Mouse (Mus musculus) hindbrain, embryonic 15.5 days (tissue): Measurements from ENCODE around the gene Hdac4. TPM values are rescaled to one million over a fixed set of nuclear protein-coding genes. Genes with fewer than 3 reads are reported as not detected.

ENCODE experiments used
- ATAC-seq: fragments of 200-750 bp; cut with Nextera tagmentation; 2 replicates; pipeline ENCODE4 v1.8.0; 2017; ENCODE audit warnings: low read depth, moderate number of reproducible peaks, moderate TSS enrichment; ENCODE audit not compliant: low FRiP score
- H3K27ac ChIP-seq: fragments of 300-500 bp; sonication (generic); replicated peaks from 2 replicates; pipeline ENCODE4 v1.5.1; 2015; ENCODE audit warnings: mild to moderate bottlenecking, inconsistent platforms
- H3K27me3 ChIP-seq: fragments of 300-500 bp; sonication (generic); 2 replicates; pipeline ENCODE4 v1.6.1; 2015; ENCODE audit warnings: control low read depth, inconsistent platforms
- H3K36me3 ChIP-seq: fragments of 300-500 bp; sonication (generic); 2 replicates; pipeline ENCODE4 v1.6.1; 2015; ENCODE audit warnings: control low read depth, inconsistent platforms
- H3K4me1 ChIP-seq: fragments of 300-500 bp; sonication (generic); replicated peaks from 2 replicates; pipeline ENCODE4 v1.6.1; 2015; ENCODE audit warnings: control low read depth, inconsistent platforms
- H3K4me2 ChIP-seq: fragments of 300-500 bp; sonication (generic); 2 replicates; pipeline ENCODE4 v1.6.1; 2015; ENCODE audit warnings: moderate library complexity, mild to moderate bottlenecking, inconsistent platforms
- H3K4me3 ChIP-seq: fragments of 300-500 bp; sonication (generic); 2 replicates; pipeline ENCODE4 v1.5.1; 2015; ENCODE audit warnings: mild to moderate bottlenecking, inconsistent platforms
- H3K9ac ChIP-seq: fragments of 300-500 bp; sonication (generic); 2 replicates; pipeline ENCODE4 v1.6.1; 2015; ENCODE audit warnings: inconsistent platforms
- H3K9me3 ChIP-seq: fragments of 300-500 bp; sonication (generic); 2 replicates; pipeline ENCODE4 v1.6.1; 2016; ENCODE audit warnings: control low read depth, inconsistent platforms
- WGBS: fragments of 180-500 bp; shearing (Covaris S2); methylation state at CpG from one replicate; pipeline ENCODE4 v1.1.7; 2015; 5-methylcytosine and 5-hydroxymethylcytosine counted together
- polyA plus RNA-seq: library from polyadenylated mRNA; unstranded; fragments of >200 nt; fragmentation: Nextera tagmentation; extraction: Ambion mirVana; gene quantifications from 2 replicates; pipeline ENCODE4 v1.2.1, GENCODE M21; 2015

The Hdac4 gene
- polyA plus RNA-seq, 1 experiment from 2014 or later: 32.4 TPM

GRCm38 (mm10) chr1:92048415-92049354, 146.8 kb downstream of the Hdac4 start:
- no peak for ATAC-seq
- no peak overlapping the region for H3K27ac ChIP-seq
- H3K36me3 ChIP-seq: no peaks in the 10 kb centered on the region
- H3K9me3 ChIP-seq: no peaks in the 10 kb centered on the region
- no peak overlapping the region for H3K4me2 ChIP-seq
- H3K4me3 ChIP-seq: no peak overlapping the region
- 96% methylated on average over 4 of the region's 4 CpGs for WGBS
- H3K9ac ChIP-seq: no peak overlapping the region
- no peaks in the 10 kb centered on the region for H3K27me3 ChIP-seq
- peaks cover 9% of the 10 kb centered on the region; the same call in 1 of the 2 replicates for H3K4me1 ChIP-seq

DNA sequence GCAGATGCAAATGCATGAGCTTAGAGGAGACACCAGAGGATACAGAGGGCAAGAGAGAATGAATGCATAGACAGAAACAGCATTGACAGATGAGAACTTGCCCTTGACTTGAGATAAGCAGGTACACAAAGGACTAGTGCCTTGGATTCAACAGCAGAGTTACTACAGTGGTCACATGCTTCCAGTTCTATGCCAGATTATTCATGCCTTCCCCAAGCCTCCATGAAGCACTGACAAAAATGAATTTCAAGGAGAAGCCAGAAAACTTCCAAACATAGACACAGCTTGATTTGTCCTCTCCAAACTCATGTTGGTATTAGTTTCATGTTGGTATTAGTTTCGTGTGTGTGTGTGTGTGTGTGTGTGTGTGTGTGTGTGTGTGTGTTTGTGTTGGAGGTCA, 149.8 kb downstream of the Hdac4 start:
- Histone ChIP-seq H3K4me2 (no peak overlapping the region), H3K36me3 (no peaks in the 10 kb centered on the region), H3K27ac (no peak overlapping the region), H3K9me3 (no peaks in the 10 kb centered on the region), H3K4me3 (no peak overlapping the region), H3K27me3 (no peaks in the 10 kb centered on the region), H3K9ac (no peak overlapping the region), H3K4me1 (peaks cover 14% of the 10 kb centered on the region; the same call in 1 of the 2 replicates)
- no peak for ATAC-seq
- WGBS: 83% methylated on average over 1 of the region's 1 CpGs

GRCm38 (mm10) chr1:92044868-92045267, 150.6 kb downstream of the Hdac4 start:
- Histone ChIP-seq H3K27me3 (no peaks in the 10 kb centered on the region), H3K9me3 (no peaks in the 10 kb centered on the region), H3K4me1 (peaks cover 11% of the 10 kb centered on the region; the same call in 1 of the 2 replicates), H3K4me3 (no peak overlapping the region), H3K27ac (no peak overlapping the region), H3K9ac (no peak overlapping the region), H3K4me2 (no peak overlapping the region), H3K36me3 (no peaks in the 10 kb centered on the region)
- 87% methylated on average over 3 of the region's 3 CpGs for WGBS
- no peak for ATAC-seq

DNA sequence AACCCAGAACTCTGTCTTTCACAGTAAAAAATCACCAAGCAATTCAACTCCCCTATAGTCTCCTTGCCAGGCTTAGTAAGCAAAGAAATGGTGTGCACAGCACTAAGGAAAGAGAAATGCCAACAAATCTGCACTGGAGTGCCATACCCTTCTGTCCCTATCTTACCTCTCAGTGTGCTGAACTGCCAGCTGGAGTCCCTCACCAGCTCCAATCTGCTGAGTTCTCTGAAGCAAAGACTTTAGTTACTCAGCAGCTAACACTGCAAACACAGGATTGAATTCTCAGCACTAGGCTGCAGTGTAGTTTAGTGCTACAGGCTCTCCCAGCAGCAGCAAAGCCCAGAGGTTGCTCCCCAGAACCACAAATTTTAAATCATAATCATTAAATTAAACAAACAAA, 151.5 kb downstream of the Hdac4 start:
- Histone ChIP-seq H3K4me2 (no peak overlapping the region), H3K4me1 (peaks cover 11% of the 10 kb centered on the region), H3K36me3 (no peaks in the 10 kb centered on the region), H3K4me3 (no peak overlapping the region), H3K9me3 (no peaks in the 10 kb centered on the region), H3K27me3 (no peaks in the 10 kb centered on the region), H3K9ac (no peak overlapping the region), H3K27ac (no peak overlapping the region)
- no peak for ATAC-seq

DNA sequence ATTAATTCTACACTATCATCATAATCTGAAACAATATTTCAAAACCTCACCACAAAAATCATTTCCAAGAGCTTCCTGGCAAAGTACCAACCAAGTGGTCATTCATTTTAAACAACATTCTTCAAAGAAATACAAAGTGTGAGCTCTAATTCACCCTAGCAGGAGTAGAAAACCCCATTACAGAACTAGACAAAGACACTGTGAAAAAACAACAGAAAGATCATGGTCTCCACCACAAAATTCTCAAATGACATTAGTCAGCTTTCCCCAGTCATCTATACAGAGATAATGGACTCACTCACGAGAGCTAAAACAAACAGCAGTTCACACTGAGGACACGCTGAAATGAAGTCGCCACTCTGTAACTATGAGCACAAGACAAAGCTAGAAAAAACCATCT, 153.4 kb downstream of the Hdac4 start:
- no peak overlapping the region for H3K4me3 ChIP-seq
- 37% methylated on average over 3 of the region's 3 CpGs for WGBS
- no peak overlapping the region for H3K9ac ChIP-seq
- H3K4me2 ChIP-seq: no peak overlapping the region
- H3K9me3 ChIP-seq: no peaks in the 10 kb centered on the region
- ATAC-seq: no peak
- no peak overlapping the region for H3K27ac ChIP-seq
- peaks cover 17% of the 10 kb centered on the region for H3K4me1 ChIP-seq
- no peaks in the 10 kb centered on the region for H3K27me3 ChIP-seq
- H3K36me3 ChIP-seq: no peaks in the 10 kb centered on the region

DNA sequence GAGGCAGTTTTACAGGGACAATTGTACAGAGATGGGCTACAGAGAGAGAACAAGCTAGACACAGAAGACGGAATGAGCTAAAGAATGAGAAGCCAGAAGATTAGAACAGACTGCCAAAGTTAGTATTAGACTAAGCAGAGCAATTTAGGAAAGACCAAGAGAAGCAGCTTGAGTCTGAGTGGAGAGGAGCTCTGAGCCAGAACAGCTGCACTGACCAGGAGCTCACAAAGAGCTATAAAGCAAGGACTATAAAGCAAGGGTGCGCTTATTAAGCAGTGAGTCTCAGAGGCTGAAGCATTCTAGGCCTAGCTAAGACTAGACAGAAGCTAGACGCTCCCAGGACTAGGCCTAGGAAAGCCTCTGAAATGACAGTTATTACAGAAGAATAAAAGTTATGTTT, 154.2 kb downstream of the Hdac4 start:
- peaks cover 17% of the 10 kb centered on the region for H3K4me1 ChIP-seq
- no peaks in the 10 kb centered on the region for H3K9me3 ChIP-seq
- H3K9ac ChIP-seq: no peak overlapping the region
- no peaks in the 10 kb centered on the region for H3K36me3 ChIP-seq
- no peak overlapping the region for H3K4me3 ChIP-seq
- 79% methylated on average over 3 of the region's 3 CpGs for WGBS
- H3K4me2 ChIP-seq: no peak overlapping the region
- H3K27ac ChIP-seq: no peak overlapping the region
- H3K27me3 ChIP-seq: no peaks in the 10 kb centered on the region
- ATAC-seq: no peak

GRCm38 (mm10) chr1:92038714-92039113, 156.8 kb downstream of the Hdac4 start:
- H3K4me2 ChIP-seq: no peak overlapping the region
- H3K9me3 ChIP-seq: no peaks in the 10 kb centered on the region
- WGBS: 31% methylated on average over 1 of the region's 1 CpGs
- no peak overlapping the region for H3K9ac ChIP-seq
- H3K4me1 ChIP-seq: peaks cover 16% of the 10 kb centered on the region
- 0 out of 2 replicates have a peak, but pooled peaks have one; percentile 44 for ATAC-seq
- H3K27ac ChIP-seq: no peak overlapping the region
- H3K36me3 ChIP-seq: no peaks in the 10 kb centered on the region
- H3K4me3 ChIP-seq: no peak overlapping the region
- no peaks in the 10 kb centered on the region for H3K27me3 ChIP-seq

DNA sequence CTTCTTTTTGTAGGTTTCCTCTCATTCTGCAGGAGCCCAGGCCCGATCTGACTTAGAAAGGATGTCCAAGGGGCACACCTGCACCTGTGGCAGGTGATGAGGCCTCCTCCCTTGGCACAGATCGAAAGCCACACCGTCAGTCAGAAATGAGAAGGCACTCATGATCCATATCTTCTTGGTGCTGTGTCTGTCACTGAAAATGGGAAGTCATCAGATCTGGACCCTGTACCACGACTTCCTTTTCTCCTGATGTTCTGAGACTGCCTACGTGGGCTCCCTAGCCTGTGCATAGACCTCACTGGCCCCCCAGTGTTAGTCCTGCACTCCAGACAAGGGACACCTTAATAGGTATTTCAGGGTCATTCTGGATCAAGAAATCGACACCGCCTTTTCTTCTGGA, 158.5 kb downstream of the Hdac4 start:
- H3K4me2 ChIP-seq: no peak overlapping the region
- no peak overlapping the region for H3K9ac ChIP-seq
- H3K9me3 ChIP-seq: no peaks in the 10 kb centered on the region
- no peak overlapping the region for H3K4me3 ChIP-seq
- ATAC-seq: no peak
- H3K36me3 ChIP-seq: no peaks in the 10 kb centered on the region
- peaks cover 9% of the 10 kb centered on the region; the same call in 1 of the 2 replicates for H3K4me1 ChIP-seq
- H3K27me3 ChIP-seq: no peaks in the 10 kb centered on the region
- no peak overlapping the region for H3K27ac ChIP-seq
- 93% methylated on average over 7 of the region's 7 CpGs for WGBS

GRCm38 (mm10) chr1:92035770-92036169, 159.7 kb downstream of the Hdac4 start:
- no peaks in the 10 kb centered on the region for H3K9me3 ChIP-seq
- no peak for ATAC-seq
- H3K36me3 ChIP-seq: no peaks in the 10 kb centered on the region
- H3K27ac ChIP-seq: no peak overlapping the region
- peaks cover 9% of the 10 kb centered on the region; the same call in 1 of the 2 replicates for H3K4me1 ChIP-seq
- H3K9ac ChIP-seq: no peak overlapping the region
- H3K4me3 ChIP-seq: no peak overlapping the region
- 39% methylated on average over 6 of the region's 6 CpGs for WGBS
- no peaks in the 10 kb centered on the region for H3K27me3 ChIP-seq
- no peak overlapping the region for H3K4me2 ChIP-seq

DNA sequence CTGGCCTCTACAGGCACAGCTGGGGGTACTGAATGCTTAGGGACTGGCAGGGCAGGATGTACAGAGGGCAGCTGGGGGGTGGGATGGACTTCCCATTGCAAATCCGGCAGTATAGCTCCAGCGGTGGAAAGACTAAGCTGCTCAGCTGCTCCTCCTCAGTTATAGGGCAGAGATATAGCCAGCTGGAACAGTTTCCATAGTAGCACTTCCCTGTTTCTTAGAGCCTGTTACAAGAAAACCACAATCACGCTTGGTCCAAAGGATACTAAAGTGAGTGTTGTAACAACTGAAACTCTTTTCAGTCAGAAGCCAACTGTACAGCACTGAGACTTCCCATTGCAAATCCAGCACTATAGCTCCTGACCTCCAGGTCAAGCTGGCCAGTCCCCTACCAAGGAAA, 161.3 kb downstream of the Hdac4 start:
- Histone ChIP-seq H3K4me1 (peaks cover 9% of the 10 kb centered on the region; the same call in 1 of the 2 replicates), H3K9ac (no peak overlapping the region)
- 69% methylated on average over 3 of the region's 3 CpGs for WGBS

GRCm38 (mm10) chr1:92033463-92033862, 162.0 kb downstream of the Hdac4 start:
- WGBS: 78% methylated on average over 7 of the region's 7 CpGs
- no peaks in the 10 kb centered on the region for H3K27me3 ChIP-seq
- H3K4me2 ChIP-seq: no peak overlapping the region
- peaks cover 4% of the 10 kb centered on the region; the same call in 1 of the 2 replicates for H3K4me1 ChIP-seq
- ATAC-seq: no peak
- no peak overlapping the region for H3K4me3 ChIP-seq
- no peak overlapping the region for H3K9ac ChIP-seq
- H3K27ac ChIP-seq: no peak overlapping the region
- H3K36me3 ChIP-seq: no peaks in the 10 kb centered on the region; the same call in 1 of the 2 replicates
- H3K9me3 ChIP-seq: no peaks in the 10 kb centered on the region

More for the DNA sequence above, 161.3 kb downstream of the Hdac4 start:
- no peak overlapping the region for H3K4me2 ChIP-seq
- no peak overlapping the region for H3K4me3 ChIP-seq
- H3K36me3 ChIP-seq: no peaks in the 10 kb centered on the region
- no peak overlapping the region for H3K27ac ChIP-seq
- H3K27me3 ChIP-seq: no peaks in the 10 kb centered on the region
- no peak for ATAC-seq
- H3K9me3 ChIP-seq: no peaks in the 10 kb centered on the region

GRCm38 (mm10) chr1:92030541-92030940, 165.0 kb downstream of the Hdac4 start:
- no peaks in the 10 kb centered on the region for H3K27me3 ChIP-seq
- H3K36me3 ChIP-seq: peaks cover 6% of the 10 kb centered on the region
- no peak overlapping the region for H3K27ac ChIP-seq
- H3K9me3 ChIP-seq: no peaks in the 10 kb centered on the region
- H3K4me3 ChIP-seq: no peak overlapping the region
- 0 out of 2 replicates have a peak, but pooled peaks cover 1% of the 10 kb centered on the region for H3K4me1 ChIP-seq
- H3K9ac ChIP-seq: no peak overlapping the region
- ATAC-seq: 0 out of 2 replicates have a peak, but pooled peaks have one; percentile 49
- no peak overlapping the region for H3K4me2 ChIP-seq
- 66% methylated on average over 6 of the region's 6 CpGs for WGBS
